Mouse (Mus musculus) brain, embryonic 14.5 days (tissue): Measurements from ENCODE around the gene Mvb12a.

Experiments
- CTCF ChIP-seq: fragments of 200-500 bp; IDR thresholded peaks from 2 replicates; pipeline ENCODE4 v1.5.1; 2012; ENCODE audit warnings: inconsistent platforms, mild to moderate bottlenecking, moderate library complexity, borderline replicate concordance; ENCODE audit not compliant: insufficient read depth, insufficient read length; ENCODE audit errors: extremely low read depth
- POLR2A ChIP-seq: fragments of 200-500 bp; IDR thresholded peaks from 2 replicates; pipeline ENCODE4 v1.6.1; 2012; ENCODE audit warnings: mild to moderate bottlenecking, inconsistent platforms, borderline replicate concordance; ENCODE audit not compliant: poor library complexity, insufficient read depth, insufficient read length, severe bottlenecking; ENCODE audit errors: extremely low read depth

DNA sequence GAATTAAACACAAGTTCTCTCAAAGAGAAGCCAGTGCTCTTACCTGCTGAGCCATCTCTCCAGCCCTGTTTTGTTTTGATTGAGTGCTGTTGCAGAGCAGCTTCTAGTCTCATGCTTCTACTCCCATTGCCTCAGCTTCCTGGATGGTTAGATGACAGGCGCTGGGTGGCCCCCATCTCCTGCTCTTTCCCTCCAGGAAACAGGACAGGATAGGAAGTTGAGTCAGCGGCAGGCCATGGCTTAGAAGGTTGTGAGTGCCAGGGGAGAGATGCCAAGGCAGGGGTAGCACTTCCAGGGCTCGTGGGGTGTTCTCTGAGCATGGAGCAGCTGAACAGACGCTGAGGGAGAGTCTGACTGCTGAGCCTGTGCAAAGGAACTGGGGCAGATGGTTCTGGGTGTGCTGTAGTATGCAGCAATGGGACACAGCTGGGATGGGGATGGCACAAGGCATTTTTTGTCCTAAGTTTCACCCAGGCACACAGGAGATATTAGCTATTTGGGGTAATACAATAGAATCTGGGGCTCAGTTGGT, 35.2 kb downstream of the Mvb12a start:
- TF ChIP-seq CTCF = no peak
- no peak for TF ChIP-seq POLR2A
